Mouse (Mus musculus): Measurements from ENCODE around the gene Ifit3b. TPM values are rescaled to one million over a fixed set of nuclear protein-coding genes. Genes with fewer than 3 reads are reported as not detected.
"Not testable (repeated sequence)": the region's sequence is repeated elsewhere in the genome, so short reads cannot be mapped to it uniquely, and the experiment has no call there.

Gene Ifit3b
- under 1 TPM; 0.43 to 0.81 TPM for total RNA-seq (2021)
- long read RNA-seq, experiment 1 = 0 reads
- long read RNA-seq, experiment 2, partial matches to known transcripts = 0 of 2 reads
- long read RNA-seq, experiment 2, other reads (novel, unspliced or antisense) = 0 of 2 reads

DNA sequence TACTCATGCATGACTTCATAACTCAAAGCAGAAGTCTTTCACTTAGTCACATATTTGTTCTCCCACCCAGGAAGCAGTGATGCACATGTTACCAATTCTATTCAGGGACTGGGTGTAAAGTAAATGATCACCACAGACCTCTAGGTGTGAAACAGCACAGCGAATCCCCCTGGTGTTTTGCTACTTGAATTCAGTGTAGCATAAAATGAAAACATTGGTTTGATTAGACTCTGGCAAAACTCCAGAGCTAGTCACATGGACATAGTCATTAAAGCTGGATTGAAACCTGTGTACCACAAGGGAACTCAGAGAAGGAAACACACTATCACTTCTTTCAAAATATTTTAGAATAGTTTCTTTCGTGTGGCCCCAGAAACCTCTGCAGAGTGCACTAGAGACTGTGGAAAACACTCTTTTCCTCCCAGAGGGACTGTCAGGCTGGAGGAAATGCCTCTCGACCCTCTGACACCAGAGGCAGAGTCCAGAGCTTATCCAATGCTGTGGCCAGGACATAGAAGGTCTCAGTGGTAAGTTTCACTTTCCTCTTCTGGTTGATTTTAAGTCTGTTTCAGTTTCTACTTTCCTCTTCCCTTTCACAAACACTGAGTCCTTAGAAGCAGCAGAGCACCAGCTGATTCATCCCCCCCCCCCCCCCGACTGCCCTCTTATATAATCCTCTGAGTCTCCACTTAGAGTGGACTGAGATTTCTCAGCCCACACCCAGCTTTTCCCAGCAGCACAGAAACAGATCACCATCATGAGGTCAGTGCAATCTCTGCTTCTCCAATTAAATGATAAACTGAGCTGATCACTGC, at the start of gene Ifit3b:
Gene Ifit3b, plus strand, starts transcription at position 734 of the 815 bp plus-strand sequence.
- DNase-seq (ENCODE audit: low spot score in 2 of 2) = not testable (repeated sequence)

- DNase-seq (ENCODE audit: low spot score in 2 of 2) = no peak
These were observed 45.2 kb upstream of the Ifit3b start for GRCm38 (mm10) chr19:34562556-34562955.

GRCm38 (mm10) chr19:34566178-34566784, 41.5 kb upstream of the Ifit3b start:
- DNase-seq (ENCODE audit: low spot score in 2 of 2) = no peak

GRCm38 (mm10) chr19:34568988-34569895, 38.5 kb upstream of the Ifit3b start:
- DNase-seq (ENCODE audit: low spot score in 2 of 2) = no peak

DNA sequence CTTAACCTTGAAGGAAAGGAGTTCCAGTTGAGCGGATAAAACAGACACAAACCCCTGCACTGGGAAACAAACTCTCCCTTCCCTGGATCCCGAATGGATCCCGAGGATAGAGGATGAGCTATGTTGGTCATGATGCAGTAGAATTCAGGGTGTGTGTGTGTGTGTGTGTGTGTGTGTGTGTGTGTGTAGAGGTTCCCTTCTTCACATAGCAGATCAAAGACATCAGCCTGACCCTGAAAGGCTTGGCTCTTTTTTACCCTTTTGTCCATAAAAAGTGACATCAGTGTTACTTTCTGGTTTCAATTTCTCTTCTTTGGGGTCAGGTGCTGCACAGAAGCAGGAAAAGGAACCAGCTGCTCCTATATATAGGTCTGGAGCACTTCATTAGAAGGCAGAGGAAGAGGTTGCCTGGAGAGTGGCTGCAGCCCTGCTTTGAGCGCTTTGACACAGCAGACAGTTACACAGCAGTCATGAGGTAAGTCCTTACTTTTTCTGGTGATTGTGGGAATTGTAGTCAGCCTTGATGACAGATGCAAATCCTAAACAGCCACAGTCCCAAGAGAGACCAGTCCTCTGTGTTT, 37.8 kb upstream of the Ifit3b start:
- DNase-seq (ENCODE audit: low spot score in 2 of 2) = no peak

DNA sequence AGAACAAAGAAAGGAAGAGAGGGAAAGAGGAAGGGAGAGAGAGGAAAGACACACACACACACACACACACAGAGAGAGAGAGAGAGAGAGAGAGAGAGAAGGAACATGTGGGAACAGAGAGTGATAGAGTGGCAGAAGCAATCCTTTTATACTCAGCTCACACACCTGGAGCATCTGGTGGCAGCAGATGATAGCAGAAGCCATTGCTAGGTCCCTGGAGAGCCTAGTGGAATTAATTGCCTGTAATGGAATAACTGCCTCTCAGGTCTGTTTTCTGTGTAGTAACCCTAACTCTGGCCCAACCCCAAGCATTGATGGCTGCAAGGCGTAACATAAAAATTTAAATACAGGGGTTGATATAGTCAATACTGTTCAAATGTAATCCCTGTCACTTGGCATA, 36.7 kb upstream of the Ifit3b start:
- DNase-seq (ENCODE audit: low spot score in 2 of 2) = no peak

GRCm38 (mm10) chr19:34573650-34574049, 34.1 kb upstream of the Ifit3b start:
- no peak for DNase-seq (ENCODE audit: low spot score in 2 of 2)

DNA sequence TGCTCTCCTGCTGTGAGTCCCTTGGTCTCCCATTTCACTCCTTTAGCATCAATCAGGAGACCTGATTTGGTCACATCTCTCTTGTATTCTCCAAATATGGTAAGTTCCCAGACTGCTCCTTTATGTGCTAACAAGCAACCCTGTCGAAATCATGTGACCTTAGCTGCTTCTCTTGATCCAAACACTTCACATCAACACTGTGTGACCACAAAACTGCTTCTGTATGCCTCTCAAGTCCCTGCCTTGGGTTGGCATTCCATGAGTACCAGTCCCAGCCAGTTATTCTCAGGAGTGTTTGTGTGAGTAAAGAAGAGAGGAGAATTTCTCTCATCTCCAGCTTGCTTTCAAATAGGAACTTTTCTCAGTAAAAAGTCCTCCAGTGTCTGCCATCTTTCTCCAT, 30.6 kb upstream of the Ifit3b start:
- DNase-seq (ENCODE audit: low spot score in 2 of 2) = no peak

DNA sequence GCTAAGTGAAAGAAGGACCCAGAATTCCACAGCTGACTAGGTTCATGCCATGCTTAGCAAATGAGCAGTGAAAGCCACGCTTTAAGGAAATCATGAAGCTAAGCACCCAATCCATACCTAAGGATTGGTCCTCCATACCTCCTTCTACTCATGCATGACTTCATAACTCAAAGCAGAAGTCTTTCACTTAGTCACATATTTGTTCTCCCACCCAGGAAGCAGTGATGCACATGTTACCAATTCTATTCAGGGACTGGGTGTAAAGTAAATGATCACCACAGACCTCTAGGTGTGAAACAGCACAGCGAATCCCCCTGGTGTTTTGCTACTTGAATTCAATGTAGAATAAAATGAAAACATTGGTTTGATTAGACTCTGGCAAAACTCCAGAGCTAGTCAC, 25.1 kb upstream of the Ifit3b start:
- not testable (repeated sequence) for DNase-seq (ENCODE audit: low spot score in 2 of 2)

- not testable (repeated sequence) for DNase-seq (ENCODE audit: low spot score in 2 of 2)
These were observed 24.5 kb upstream of the Ifit3b start, which contains the start of gene Ifit3 for GRCm38 (mm10) chr19:34583126-34583766. Gene Ifit3 (plus strand): TSS chr19:34583531.

DNA sequence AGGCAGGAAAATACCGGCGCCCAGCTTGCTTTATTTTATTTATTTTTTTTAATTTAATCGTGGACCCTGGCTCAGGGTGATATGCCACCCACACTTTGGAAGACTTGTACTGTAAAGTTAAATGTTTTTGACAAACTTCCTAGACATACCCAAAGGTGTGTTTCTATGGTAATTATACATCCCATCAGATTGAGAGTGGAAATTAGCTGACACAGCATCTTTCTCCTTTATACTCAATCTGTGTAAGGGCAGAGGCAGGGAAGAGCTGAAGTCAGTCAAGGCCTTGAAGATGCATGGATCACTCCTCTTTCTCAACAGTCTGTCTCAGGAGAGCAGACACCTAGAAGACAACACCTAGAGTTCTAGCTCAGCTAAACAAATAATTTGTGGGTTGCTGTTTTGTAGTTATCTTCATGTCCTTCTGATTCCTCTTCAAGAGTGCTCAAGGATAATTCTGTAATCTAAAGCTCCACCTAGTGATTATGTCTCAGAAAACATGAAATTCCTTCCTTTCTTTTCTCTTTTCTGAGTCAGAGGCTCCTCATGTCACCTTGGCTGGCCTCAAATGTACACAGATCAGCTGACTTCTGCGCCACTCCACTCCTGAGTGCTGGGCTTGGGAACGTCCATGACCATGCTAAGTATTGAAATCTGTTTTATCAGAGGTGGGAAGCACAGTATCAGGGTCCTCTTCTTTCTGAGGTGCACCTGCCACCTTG, 21.9 kb upstream of the Ifit3b start:
- DNase-seq (ENCODE audit: low spot score in 2 of 2) = not testable (repeated sequence)

- not testable (repeated sequence) for DNase-seq (ENCODE audit: low spot score in 2 of 2)
These were observed 19.7 kb upstream of the Ifit3b start for GRCm38 (mm10) chr19:34587898-34588692.

- no peak for DNase-seq (ENCODE audit: low spot score in 2 of 2)
These were observed 18.8 kb upstream of the Ifit3b start for GRCm38 (mm10) chr19:34588959-34589358.

DNA sequence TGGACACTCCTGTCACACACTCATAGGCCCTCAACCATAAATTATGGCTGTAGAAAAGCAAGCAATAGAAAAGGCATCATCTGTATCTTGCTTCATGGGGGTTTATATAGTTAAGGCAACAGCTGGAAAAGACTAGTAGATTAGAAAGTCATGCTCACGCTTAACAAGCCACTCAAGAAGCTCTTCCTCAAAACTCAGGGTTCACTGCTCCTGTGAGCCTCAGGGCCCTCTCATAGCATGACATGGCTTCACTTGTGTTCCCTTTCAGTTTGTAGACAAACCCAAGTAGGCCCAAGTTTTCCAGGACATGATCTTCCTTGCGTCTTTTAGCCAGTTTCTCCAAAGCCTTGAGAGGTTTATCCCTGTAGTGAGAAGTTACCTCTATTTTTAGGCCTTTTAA, 14.3 kb upstream of the Ifit3b start:
- DNase-seq (ENCODE audit: low spot score in 2 of 2) = no peak

DNA sequence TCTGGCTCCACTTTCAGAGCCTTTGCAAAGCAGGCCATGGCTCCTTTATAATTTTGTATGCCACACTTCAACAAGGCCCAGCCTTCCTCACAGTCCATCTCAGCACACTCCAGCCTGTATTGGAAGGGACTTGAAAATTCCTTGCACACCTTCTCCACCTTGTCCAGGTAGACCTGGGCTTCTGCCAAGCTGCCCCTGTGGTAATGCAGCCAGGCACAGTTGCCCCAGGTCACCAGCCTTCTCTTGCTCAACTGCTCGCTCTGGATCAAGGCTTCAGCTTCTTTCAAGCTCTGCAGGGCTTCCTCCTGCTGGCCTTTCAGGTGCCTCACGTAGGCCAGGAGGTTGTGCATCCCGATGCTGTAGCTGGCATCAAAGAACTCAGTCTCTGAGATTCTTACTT, 13.2 kb upstream of the Ifit3b start:
- DNase-seq (ENCODE audit: low spot score in 2 of 2) = not testable (repeated sequence)

- DNase-seq (ENCODE audit: low spot score in 2 of 2) = no peak
These were observed 11.0 kb upstream of the Ifit3b start for GRCm38 (mm10) chr19:34596811-34597210.

GRCm38 (mm10) chr19:34598341-34598740, 9.4 kb upstream of the Ifit3b start:
- peak; percentile 32 to 82 for DNase-seq (ENCODE audit: low spot score in 2 of 2)

- DNase-seq (ENCODE audit: low spot score in 2 of 2) = not testable (repeated sequence)
These were observed 8.5 kb upstream of the Ifit3b start for GRCm38 (mm10) chr19:34599250-34599649.

DNA sequence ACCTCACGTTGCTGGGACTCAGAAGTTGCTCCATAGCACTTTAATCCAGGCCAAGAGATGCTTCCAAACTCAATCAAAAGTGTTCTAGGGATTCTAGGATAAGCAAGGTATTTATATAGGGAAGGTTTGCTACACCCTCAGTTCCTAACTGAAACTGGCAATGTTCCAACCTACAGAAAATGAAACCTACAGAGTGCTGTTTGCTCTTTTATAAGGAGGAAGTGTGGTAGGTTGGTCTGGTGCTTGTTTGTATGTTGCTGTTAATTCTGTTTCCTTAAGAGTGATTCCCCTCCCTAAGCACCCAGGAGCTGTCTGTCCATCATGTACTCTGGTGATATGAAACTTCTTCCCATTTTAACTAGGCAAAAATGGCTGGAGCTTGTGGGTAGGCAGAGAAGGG, 5.9 kb upstream of the Ifit3b start, which contains the start of gene Ifit1bl1:
Gene Ifit1bl1, minus strand, starts transcription at position 69 of the 400 bp plus-strand sequence.
- DNase-seq (ENCODE audit: low spot score in 2 of 2) = not testable (repeated sequence)
